Mouse (Mus musculus) kidney, postnatal 10 days (tissue): ENCODE results near the gene Gm21852.
"Not testable (repeated sequence)": the region's sequence is repeated elsewhere in the genome, so short reads cannot be mapped to it uniquely, and the experiment has no call there.

ENCODE experiments used
- DNase-seq: peaks from one replicate; pipeline ENCODE4 v3.0.0; 2021; ENCODE audit warnings: mixed read lengths

Gene Gm21852

GRCm38 (mm10) chrY:40651896-40652295 lies at the start of gene Gm21852:
Gene Gm21852 (minus strand): TSS chrY:40651996.
- DNase-seq, result not testable (repeated sequence)
